Mouse (Mus musculus): ENCODE results near the gene 4933405O20Rik.

DNA sequence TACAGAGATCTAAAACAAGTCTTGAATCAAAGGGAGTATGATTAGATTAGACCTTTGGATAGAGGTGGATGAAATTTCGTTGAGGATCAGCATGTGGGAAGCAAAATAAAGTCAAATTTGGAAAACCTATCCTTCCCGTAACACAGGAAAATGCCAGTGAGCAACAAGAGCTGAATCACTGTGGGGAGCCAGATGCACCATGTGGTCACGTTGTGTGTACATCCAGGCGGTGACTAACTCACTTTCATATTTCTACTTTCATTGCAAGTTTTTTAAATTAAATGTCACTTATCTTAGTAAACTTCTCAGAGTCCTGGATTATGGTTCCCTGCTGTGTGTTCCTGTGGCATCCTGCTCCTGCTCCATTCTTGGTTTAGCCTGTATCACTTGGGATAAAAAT lies 47.6 kb upstream of the 4933405O20Rik start:
- TF ChIP-seq CTCF (IDR thresholded peaks at IDR 0.05; ENCODE audit: low read depth, low read length) = no peak
- no peak for TF ChIP-seq GATA1 (IDR thresholded peaks at IDR 0.05; ENCODE audit: borderline replicate concordance, low read length)
- no peak for TF ChIP-seq TAL1 (conservative IDR thresholded peaks at IDR 0.05; ENCODE audit: low read depth, low read length)

All from G1E (cell line).